In the genomic region with DNA sequence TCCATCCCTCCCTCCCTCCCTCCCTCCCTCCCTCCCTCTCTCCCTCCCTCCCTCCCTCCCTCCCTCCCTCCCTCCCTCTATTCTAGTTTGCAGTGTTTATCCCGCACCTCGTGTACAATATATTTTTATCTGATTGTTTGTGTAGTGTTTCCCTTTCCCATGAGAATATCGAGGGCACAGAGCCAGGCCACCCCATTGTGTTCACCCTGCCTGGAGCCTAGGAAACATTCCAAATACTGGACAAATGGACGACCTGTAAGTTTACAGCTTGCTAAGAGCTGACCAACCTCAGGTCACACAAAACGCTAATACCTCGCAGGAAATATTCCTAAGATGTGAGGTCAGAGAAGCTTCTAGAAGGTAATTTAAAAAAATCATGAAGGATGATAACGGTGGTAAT, we compare ENCODE assay signal across 13 mouse cellular contexts. TPM values are rescaled to one million over a fixed set of nuclear protein-coding genes. Genes with fewer than 3 reads are reported as not detected.
A peak's percentile ranks its signal among the peaks of the same experiment; 100 is the strongest.
DNase-seq lines count a peak whose midpoint lies in the region; ATAC-seq and TF ChIP-seq lines count a peak whose summit lies in the region.
"Had no signal": no experiment of that assay in that cellular context is flagged by ENCODE, and none has a peak within 500 bp of the region (broad histone marks: within the 10 kb centered on the region; RNA-seq: fewer than 3 reads in every experiment).

No protein-coding gene starts in this region.

- peaks cover 34% of the 10 kb centered on the region; the same call in 1 of the 2 replicates for H3K79me2 ChIP-seq in liver, adult 2 months (ENCODE audit: control insufficient read depth, insufficient read depth, low read length)

- no peak for DNase-seq in liver, adult 2 months (ENCODE audit: extremely low read depth, low read depth, low spot score)
- no peak for DNase-seq in liver
- peak; percentile 47 for DNase-seq in kidney, postnatal 14 days
- no peak for DNase-seq in cerebellum, adult 2 months
- no peak for DNase-seq in left cerebral cortex, postnatal 14 days (ENCODE audit: low spot score in 2 of 2)
- DNase-seq: right cerebral cortex, postnatal 25 days; thymus, adult 18-20 months had no signal

- no peak overlapping the region for H3K4me3 ChIP-seq in liver, adult 2 months (ENCODE audit: insufficient read depth, low read depth, low read length)
- no peak overlapping the region for H3K4me3 ChIP-seq in heart, embryonic 16.5 days (ENCODE audit: low read length)
- H3K4me3 ChIP-seq in neural tube, embryonic 15.5 days (replicated peaks) = no peak overlapping the region
- H3K4me3 ChIP-seq in cerebellum, adult 2 months (replicated peaks; ENCODE audit: insufficient read depth, low read depth, low read length) = no peak overlapping the region
- H3K4me3 ChIP-seq: forebrain, embryonic 12.5 days; liver, embryonic 15.5 days; midbrain, embryonic 10.5 days; myocyte had no signal

- H3K4me2 ChIP-seq in heart, embryonic 16.5 days (ENCODE audit: low read depth, low read length) = no peak overlapping the region
- H3K4me2 ChIP-seq in neural tube, embryonic 15.5 days = no peak overlapping the region
- H3K4me2 ChIP-seq: forebrain, embryonic 12.5 days; liver, embryonic 15.5 days had no signal

- peaks cover 67% of the 10 kb centered on the region for H3K4me1 ChIP-seq in liver, adult 2 months (ENCODE audit: control insufficient read depth, insufficient read depth, low read length)
- H3K4me1 ChIP-seq in heart, embryonic 16.5 days (ENCODE audit: control insufficient read depth, insufficient read depth, low read length) = peaks cover 95% of the 10 kb centered on the region
- peaks cover 50% of the 10 kb centered on the region for H3K4me1 ChIP-seq in neural tube, embryonic 15.5 days
- H3K4me1 ChIP-seq in cerebellum, adult 2 months (ENCODE audit: control insufficient read depth, insufficient read depth, low read length) = no peaks in the 10 kb centered on the region

- no peaks in the 10 kb centered on the region for H3K36me3 ChIP-seq in liver, adult 2 months (ENCODE audit: control insufficient read depth, insufficient read depth, low read length)
- no peaks in the 10 kb centered on the region for H3K36me3 ChIP-seq in heart, embryonic 16.5 days (ENCODE audit: control insufficient read depth, insufficient read depth)
- H3K36me3 ChIP-seq in neural tube, embryonic 15.5 days = no peaks in the 10 kb centered on the region
- H3K36me3 ChIP-seq: forebrain, embryonic 12.5 days; liver, embryonic 15.5 days; midbrain, embryonic 10.5 days had no signal

- intact Hi-C loops in left cerebral cortex, postnatal 14 days (cut with DNase I) = no loop called here

- no peak for TF ChIP-seq POLR2A in liver, adult 2 months (IDR thresholded peaks at IDR 0.05; ENCODE audit: extremely low read depth, insufficient read depth, low read length)
- no peak for TF ChIP-seq POLR2A in cerebellum, adult 2 months (IDR thresholded peaks at IDR 0.05; ENCODE audit: borderline replicate concordance, insufficient read depth, low read length)

- 24% methylated on average over 7 of the region's 7 CpGs for WGBS in liver, adult 2 months
- 50% methylated on average over 7 of the region's 7 CpGs for WGBS in heart, embryonic 16.5 days
- 81% methylated on average over 7 of the region's 7 CpGs for WGBS in neural tube, embryonic 15.5 days
- WGBS in cerebellum, adult 2 months = 66% methylated on average over 7 of the region's 7 CpGs

- H3K9ac ChIP-seq in liver, adult 2 months (ENCODE audit: low read depth, low read length) = no peak overlapping the region
- no peak overlapping the region for H3K9ac ChIP-seq in heart, embryonic 16.5 days (ENCODE audit: low read length)
- H3K9ac ChIP-seq in neural tube, embryonic 15.5 days (replicated peaks) = no peak overlapping the region
- H3K9ac ChIP-seq: forebrain, embryonic 12.5 days; liver, embryonic 15.5 days had no signal

- TF ChIP-seq CTCF in liver, adult 2 months (IDR thresholded peaks at IDR 0.05; ENCODE audit: low read depth, low read length) = no peak
- no peak for TF ChIP-seq CTCF in cerebellum, adult 2 months (IDR thresholded peaks at IDR 0.05; ENCODE audit: borderline replicate concordance, insufficient read depth, low read depth, low read length)

- H3K27ac ChIP-seq in liver, adult 2 months (replicated peaks; ENCODE audit: insufficient read depth, low read depth, low read length) = 0 out of 2 replicates have a peak overlapping the region, but pooled peaks have one; percentile 21
- H3K27ac ChIP-seq in heart, embryonic 16.5 days (ENCODE audit: low read length) = peak overlapping the region; percentile 72
- H3K27ac ChIP-seq in neural tube, embryonic 15.5 days (replicated peaks) = no peak overlapping the region
- H3K27ac ChIP-seq in cerebellum, adult 2 months (ENCODE audit: insufficient read depth, low read length) = no peak overlapping the region
- H3K27ac ChIP-seq: forebrain, embryonic 12.5 days; midbrain, embryonic 10.5 days had no signal

- H3K27me3 ChIP-seq in liver, adult 2 months (ENCODE audit: control insufficient read depth, insufficient read depth, low read length) = no peaks in the 10 kb centered on the region
- no peaks in the 10 kb centered on the region for H3K27me3 ChIP-seq in heart, embryonic 16.5 days (ENCODE audit: control insufficient read depth, insufficient read depth, low read length)
- H3K27me3 ChIP-seq in neural tube, embryonic 15.5 days (replicated peaks) = no peaks in the 10 kb centered on the region
- H3K27me3 ChIP-seq in cerebellum, adult 2 months (ENCODE audit: control insufficient read depth, insufficient read depth, low read length) = no peaks in the 10 kb centered on the region
- H3K27me3 ChIP-seq: forebrain, embryonic 12.5 days; liver, embryonic 15.5 days had no signal

- no peak for ATAC-seq in heart, embryonic 16.5 days (replicated peaks; ENCODE audit: extremely low read depth, insufficient read depth, low FRiP score)
- no peak for ATAC-seq in neural tube, embryonic 15.5 days (ENCODE audit: low FRiP score)

- no peaks in the 10 kb centered on the region for H3K9me3 ChIP-seq in heart, embryonic 16.5 days (replicated peaks; ENCODE audit: control insufficient read depth, low read length)
- H3K9me3 ChIP-seq in neural tube, embryonic 15.5 days (replicated peaks) = no peaks in the 10 kb centered on the region
- H3K9me3 ChIP-seq: forebrain, embryonic 12.5 days; liver, embryonic 15.5 days; midbrain, embryonic 10.5 days had no signal

RNA-seq across cellular contexts. Expression of a gene that starts 12.0 kb away (rescaled TPM):
- total RNA-seq in liver, adult 2 months (2014; rRNA removed) = 4.2 and 7.0 TPM in 2 replicates
- 10.0 and 13.9 TPM in 2 replicates for polyA plus RNA-seq in liver, adult 2 months (2012; rRNA removed)
- 4.5 and 6.3 TPM in 2 replicates for polyA plus RNA-seq in heart, embryonic 16.5 days (2015; fragmentation: Nextera tagmentation; extraction: Ambion mirVana)
- polyA plus RNA-seq in neural tube, embryonic 15.5 days (2015; fragmentation: Nextera tagmentation; extraction: Ambion mirVana) = 2.2 and 3.3 TPM in 2 replicates
- polyA plus RNA-seq in cerebellum, adult 2 months (2012; rRNA removed) = 7.3 and 7.9 TPM in 2 replicates
- 10 to 100 TPM; 30.9 TPM for total RNA-seq in left cerebral cortex, postnatal 14 days (2021)

Comparison
In these comparisons a context has a peak if more than half of its experiments do, and no peak if none do; other contexts are left out.
1. H3K27ac ChIP-seq: peak in liver, adult 2 months (single experiment) and heart, embryonic 16.5 days (single experiment); none in neural tube, embryonic 15.5 days (single experiment) and cerebellum, adult 2 months (single experiment).